Mouse (Mus musculus) kidney, adult 2 months (tissue): ENCODE measurements at regions not wholly inside any gene's neighbourhood (a gene's known extent, or its start where the extent isn't known, plus 50 kb on each side); places are given as distances from the start of the nearest gene placed in this dataset.

Experiments
- DNase-seq: peaks from one replicate; pipeline ENCODE4 v3.0.0; 2021
- H3K27ac ChIP-seq: fragments of 200-500 bp; 2 replicates; pipeline ENCODE4 v1.5.1; 2012; ENCODE audit warnings: low read depth, low read length, control low read depth, inconsistent platforms; ENCODE audit not compliant: insufficient read depth
- H3K27me3 ChIP-seq: fragments of 200-500 bp; replicated peaks from 2 replicates; pipeline ENCODE4 v1.6.1; 2012; ENCODE audit warnings: mild to moderate bottlenecking, moderate library complexity, low read length, inconsistent platforms; ENCODE audit not compliant: control insufficient read depth, insufficient read depth
- H3K36me3 ChIP-seq: fragments of 200-500 bp; 2 replicates; pipeline ENCODE4 v1.6.1; 2012; ENCODE audit warnings: mild to moderate bottlenecking, moderate library complexity, low read length, inconsistent platforms; ENCODE audit not compliant: control insufficient read depth, insufficient read depth
- H3K4me1 ChIP-seq: fragments of 200-500 bp; 2 replicates; pipeline ENCODE4 v1.6.1; 2011; ENCODE audit warnings: low read length; ENCODE audit not compliant: control insufficient read depth, insufficient read depth
- H3K4me3 ChIP-seq: fragments of 200-500 bp; 2 replicates; pipeline ENCODE4 v1.5.1; 2011; ENCODE audit warnings: mild to moderate bottlenecking, low read depth, low read length, control low read depth; ENCODE audit not compliant: insufficient read depth
- CTCF ChIP-seq: fragments of 200-500 bp; conservative IDR thresholded peaks from 2 replicates; pipeline ENCODE4 v1.5.1; 2011; ENCODE audit warnings: low read depth, mild to moderate bottlenecking, control low read depth, low read length, moderate library complexity, mixed read lengths; ENCODE audit not compliant: insufficient read depth, insufficient read length
- POLR2A ChIP-seq: fragments of 200-500 bp; IDR thresholded peaks from one replicate; pipeline ENCODE4 v1.6.1; 2011; ENCODE audit warnings: low read depth, low read length, control low read depth
- WGBS: fragments of 180-500 bp; shearing (Covaris S2); methylation state at CpG from one replicate; pipeline ENCODE4 v1.1.7; 2018; 5-methylcytosine and 5-hydroxymethylcytosine counted together

DNA sequence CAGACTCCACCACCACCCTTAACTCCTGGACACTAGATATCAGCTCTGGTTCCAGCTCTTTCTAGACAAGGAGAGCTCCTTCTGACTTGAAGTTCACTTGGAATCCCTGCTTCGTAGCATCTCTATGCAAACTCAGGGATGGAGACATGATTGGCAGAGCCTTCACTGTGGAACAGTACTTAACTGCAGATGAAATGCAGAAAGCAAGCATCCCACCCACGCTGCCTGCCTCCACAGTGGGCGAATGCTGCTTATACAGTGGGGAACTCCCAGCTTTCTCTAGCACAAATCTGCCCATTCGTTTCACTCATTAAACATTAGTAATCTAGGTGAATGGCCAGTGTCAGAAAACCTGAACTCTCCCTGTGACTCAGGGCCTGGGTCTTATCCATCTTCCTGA is 92.0 kb upstream of the Coch start:
- DNase-seq = no peak
- Histone ChIP-seq H3K4me1 (no peaks in the 10 kb centered on the region), H3K27ac (no peak overlapping the region), H3K36me3 (no peaks in the 10 kb centered on the region), H3K4me3 (no peak overlapping the region), H3K27me3 (no peaks in the 10 kb centered on the region)
- TF ChIP-seq CTCF (no peak), POLR2A (no peak)
- 85% methylated on average over 4 of the region's 4 CpGs for WGBS

DNA sequence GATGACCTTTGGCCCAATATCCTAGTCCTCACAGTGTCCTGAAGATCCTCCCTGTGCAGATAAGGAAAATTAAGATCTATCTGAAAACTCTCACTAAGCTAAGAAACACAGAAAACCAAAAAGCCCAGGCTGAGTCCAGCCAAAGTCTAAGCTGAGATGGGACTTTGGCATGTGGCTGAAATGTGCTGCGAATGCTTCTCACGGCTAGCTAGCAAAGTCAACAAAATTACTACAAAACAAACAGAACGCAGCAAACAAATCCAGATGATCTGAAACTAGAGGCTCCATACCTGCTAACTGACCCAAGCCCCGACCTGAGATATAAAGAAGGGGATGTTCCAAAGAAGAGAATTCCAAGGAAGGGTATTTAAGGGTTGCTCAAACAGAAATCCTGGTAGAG is 90.4 kb upstream of the Coch start:
- peak; percentile 26 for DNase-seq
- no peak overlapping the region for H3K27ac ChIP-seq
- no peak for TF ChIP-seq CTCF
- TF ChIP-seq POLR2A = no peak
- H3K4me3 ChIP-seq = no peak overlapping the region
- H3K27me3 ChIP-seq = no peaks in the 10 kb centered on the region
- WGBS = 70% methylated on average over 4 of the region's 4 CpGs
- H3K4me1 ChIP-seq = no peaks in the 10 kb centered on the region
- H3K36me3 ChIP-seq = no peaks in the 10 kb centered on the region

GRCm38 (mm10) chr12:51503706-51504105 is 89.4 kb upstream of the Coch start:
- H3K4me3 ChIP-seq = no peak overlapping the region
- no peaks in the 10 kb centered on the region for H3K36me3 ChIP-seq

GRCm38 (mm10) chr12:51504581-51504980 is 88.6 kb upstream of the Coch start:
- H3K4me1 ChIP-seq = no peaks in the 10 kb centered on the region
- no peak for DNase-seq
- H3K4me3 ChIP-seq = no peak overlapping the region
- no peaks in the 10 kb centered on the region for H3K36me3 ChIP-seq
- no peaks in the 10 kb centered on the region for H3K27me3 ChIP-seq
- 27% methylated on average over 7 of the region's 7 CpGs for WGBS
- H3K27ac ChIP-seq = no peak overlapping the region
- TF ChIP-seq POLR2A (no peak), CTCF (no peak)

More at GRCm38 (mm10) chr12:51503706-51504105, 89.4 kb upstream of the Coch start:
- 81% methylated on average over 4 of the region's 4 CpGs for WGBS
- no peak for DNase-seq
- H3K4me1 ChIP-seq = no peaks in the 10 kb centered on the region
- TF ChIP-seq POLR2A (no peak), CTCF (no peak)
- H3K27me3 ChIP-seq = no peaks in the 10 kb centered on the region
- H3K27ac ChIP-seq = no peak overlapping the region

- DNase-seq = no peak
- TF ChIP-seq CTCF (no peak), POLR2A (no peak)
- H3K4me3 ChIP-seq = no peak overlapping the region
- H3K27ac ChIP-seq = no peak overlapping the region
- no peaks in the 10 kb centered on the region for H3K4me1 ChIP-seq
- H3K36me3 ChIP-seq = no peaks in the 10 kb centered on the region
- WGBS = 96% methylated on average over 2 of the region's 2 CpGs
- H3K27me3 ChIP-seq = no peaks in the 10 kb centered on the region
Observed at GRCm38 (mm10) chr12:51510010-51510409, 83.1 kb upstream of the Coch start.

DNA sequence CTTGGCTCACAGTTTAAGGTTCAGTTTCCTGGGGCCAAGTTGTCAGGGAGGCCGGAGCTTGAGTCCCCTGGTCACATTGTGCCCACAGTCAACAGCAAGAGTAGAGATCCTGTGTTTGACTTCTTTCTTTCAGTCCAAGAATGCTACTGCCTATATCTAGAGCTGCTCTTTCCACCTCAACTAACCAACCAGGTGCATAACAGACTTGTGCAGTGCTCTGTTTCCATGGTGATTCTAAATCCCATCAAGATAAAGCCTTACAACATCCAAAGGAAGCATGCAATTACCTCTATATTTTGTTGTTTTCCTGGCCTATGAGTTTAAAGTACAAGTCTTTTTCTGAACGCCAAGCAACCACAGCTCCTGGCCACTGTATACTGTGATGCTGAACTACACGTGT is 76.4 kb upstream of the Coch start:
- H3K4me1 ChIP-seq = no peaks in the 10 kb centered on the region
- H3K4me3 ChIP-seq = no peak overlapping the region
- no peak for DNase-seq
- WGBS = 86% methylated on average over 3 of the region's 3 CpGs
- no peaks in the 10 kb centered on the region for H3K36me3 ChIP-seq
- no peak overlapping the region for H3K27ac ChIP-seq
- no peaks in the 10 kb centered on the region for H3K27me3 ChIP-seq
- TF ChIP-seq POLR2A (no peak), CTCF (no peak)

GRCm38 (mm10) chr12:51521610-51522120 is 71.5 kb upstream of the Coch start:
- no peak for TF ChIP-seq POLR2A
- no peak for TF ChIP-seq CTCF
- H3K4me1 ChIP-seq = no peaks in the 10 kb centered on the region
- DNase-seq = no peak
- no peaks in the 10 kb centered on the region for H3K27me3 ChIP-seq
- 69% methylated on average over 2 of the region's 2 CpGs for WGBS
- H3K4me3 ChIP-seq = no peak overlapping the region
- H3K27ac ChIP-seq = no peak overlapping the region
- H3K36me3 ChIP-seq = no peaks in the 10 kb centered on the region

DNA sequence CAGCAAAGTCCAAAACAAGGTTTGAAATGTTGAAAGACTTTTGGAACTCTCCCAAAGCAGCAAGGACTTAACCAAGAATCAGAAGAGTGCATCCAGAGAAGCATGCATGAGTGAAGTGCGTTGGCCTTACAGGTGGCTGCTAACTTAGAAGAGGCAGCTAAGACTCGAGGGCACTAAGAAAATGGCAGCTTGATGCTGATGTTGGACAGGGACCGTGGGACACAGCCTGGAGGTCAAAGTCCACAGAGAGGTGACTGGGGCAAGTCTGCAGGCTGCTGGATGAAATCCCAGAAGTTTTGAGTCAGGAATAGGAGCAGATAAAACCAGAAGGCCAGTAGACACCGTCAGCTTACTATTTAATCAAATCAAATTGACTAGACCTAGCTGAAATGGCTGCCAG is 69.3 kb upstream of the Coch start:
- peak; percentile 50 for DNase-seq
- TF ChIP-seq CTCF (no peak), POLR2A (no peak)
- Histone ChIP-seq H3K27me3 (no peaks in the 10 kb centered on the region), H3K4me1 (no peaks in the 10 kb centered on the region), H3K36me3 (no peaks in the 10 kb centered on the region), H3K27ac (no peak overlapping the region), H3K4me3 (no peak overlapping the region)
- WGBS = 57% methylated on average over 4 of the region's 4 CpGs
